Mouse (Mus musculus) embryo, embryonic 9.5 days (tissue): ENCODE measurements at regions not wholly inside any gene's neighbourhood (a gene's known extent, or its start where the extent isn't known, plus 50 kb on each side); places are given as distances from the start of the nearest gene placed in this dataset.

Experiments
- DNase-seq: peaks from one replicate; pipeline ENCODE4 v3.0.0-alpha.2; 2017; ENCODE audit errors: extremely low spot score

DNA sequence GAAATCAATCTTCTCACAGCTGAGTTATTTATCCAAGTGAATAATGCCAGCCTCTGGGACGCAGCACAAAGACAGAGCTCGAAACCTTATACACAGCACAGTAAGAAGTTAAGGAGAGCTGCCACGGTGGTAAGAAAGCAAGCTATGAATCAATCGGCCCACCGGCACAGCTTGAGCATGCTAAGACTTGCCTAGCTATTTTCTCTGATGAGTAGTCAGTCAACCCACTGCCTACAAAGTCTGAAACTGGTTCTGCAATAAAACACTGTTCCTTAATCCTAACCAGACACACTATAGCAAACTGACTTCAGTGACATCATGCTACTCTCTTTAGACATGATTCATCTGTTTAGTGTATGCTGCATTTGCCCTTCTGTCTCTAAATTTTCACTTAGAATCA lies 268.7 kb downstream of the 1190002N15Rik start:
- no peak for DNase-seq

DNA sequence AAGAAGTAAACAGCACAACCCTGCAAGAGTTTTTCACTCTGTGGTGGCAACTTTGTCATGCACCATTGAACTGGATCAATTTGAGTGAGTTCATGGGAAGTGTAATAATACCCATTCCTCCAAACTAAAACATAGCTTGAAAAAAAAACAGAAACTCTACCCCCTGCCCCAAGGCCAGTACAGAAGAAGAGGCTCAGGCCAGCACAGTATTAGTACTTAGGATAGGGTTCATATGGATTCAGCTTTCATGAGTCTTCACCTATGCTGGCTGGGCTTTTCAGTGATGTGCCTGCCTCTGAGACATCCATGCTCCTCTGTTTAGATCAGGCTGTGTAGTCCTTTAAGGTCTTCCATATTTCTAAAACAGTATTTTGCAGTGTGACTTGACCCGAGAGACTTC lies 270.6 kb downstream of the 1190002N15Rik start:
- no peak for DNase-seq

DNA sequence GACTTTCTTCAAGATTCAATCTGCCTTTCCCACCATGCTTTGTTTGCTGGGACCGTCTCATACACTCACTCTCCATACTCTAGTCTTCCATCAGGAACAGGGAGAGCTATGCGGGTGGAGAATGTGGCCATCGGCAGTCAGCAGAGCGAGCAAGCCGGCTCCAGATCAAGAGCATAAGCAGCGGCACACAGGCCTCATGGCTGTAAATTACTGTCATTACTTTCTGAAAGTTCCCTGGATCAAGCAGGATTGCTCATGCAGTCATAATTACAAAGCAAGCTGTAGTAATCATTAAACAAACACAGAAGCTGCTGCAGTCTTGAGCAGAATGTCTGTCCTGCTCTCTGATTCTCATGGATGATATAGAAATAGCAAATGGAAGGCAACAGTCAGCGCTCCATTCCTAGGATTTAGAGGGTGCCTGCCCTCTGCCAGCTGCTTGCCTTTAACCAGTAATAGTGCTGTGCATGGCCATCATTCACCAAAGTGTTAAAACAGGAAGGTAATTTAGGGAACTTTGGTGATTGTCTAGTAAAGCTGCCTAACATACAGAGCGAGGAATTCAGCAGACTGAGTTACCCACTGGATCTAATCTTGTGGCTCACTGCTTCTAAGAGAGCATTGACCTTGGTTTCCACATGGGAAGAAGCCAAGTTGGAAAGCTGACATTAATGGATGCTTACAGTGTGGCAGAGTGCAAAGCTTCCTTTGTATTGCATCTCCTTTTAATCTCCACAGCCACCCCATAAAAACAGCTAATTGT lies 298.2 kb downstream of the 1190002N15Rik start:
- no peak for DNase-seq

DNA sequence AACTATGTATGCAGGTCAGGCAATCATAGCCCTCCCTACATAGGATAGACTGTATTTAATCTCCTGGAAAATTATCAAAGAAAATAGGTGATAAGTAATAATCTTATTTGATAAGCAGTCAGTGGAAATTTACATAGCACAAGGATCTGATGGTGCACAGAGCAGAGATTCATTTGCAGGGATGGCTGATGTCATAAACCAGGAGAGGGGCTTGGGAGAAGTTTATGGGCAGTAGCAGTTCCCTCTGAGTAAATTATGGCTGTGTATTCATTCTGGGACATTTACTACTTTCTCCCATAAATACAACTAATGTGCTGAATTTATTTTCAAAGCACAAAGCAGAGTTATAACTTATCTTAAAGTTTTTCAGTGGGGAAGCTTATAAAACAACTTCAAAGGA lies 299.3 kb downstream of the 1190002N15Rik start:
- DNase-seq, result no peak

DNA sequence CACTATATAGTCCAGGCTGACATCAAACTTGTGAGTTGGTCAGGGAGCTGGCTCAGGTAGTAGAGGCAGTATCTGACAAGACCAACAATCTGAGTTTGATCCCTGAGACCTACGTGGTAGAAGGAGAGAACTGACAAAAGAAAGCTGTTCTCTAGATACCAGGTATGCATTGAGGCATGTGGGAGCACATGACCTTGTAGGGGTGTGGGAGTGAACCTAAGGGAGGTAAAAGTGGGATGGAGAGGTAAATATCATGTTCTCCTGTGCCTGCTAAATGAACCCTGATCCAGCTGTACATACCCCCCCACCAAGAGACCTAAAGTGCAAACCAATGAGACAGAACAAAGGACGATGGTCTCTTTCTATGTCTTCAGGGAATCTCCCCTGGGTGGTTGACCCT lies 308.3 kb downstream of the 1190002N15Rik start:
- DNase-seq, result no peak

DNA sequence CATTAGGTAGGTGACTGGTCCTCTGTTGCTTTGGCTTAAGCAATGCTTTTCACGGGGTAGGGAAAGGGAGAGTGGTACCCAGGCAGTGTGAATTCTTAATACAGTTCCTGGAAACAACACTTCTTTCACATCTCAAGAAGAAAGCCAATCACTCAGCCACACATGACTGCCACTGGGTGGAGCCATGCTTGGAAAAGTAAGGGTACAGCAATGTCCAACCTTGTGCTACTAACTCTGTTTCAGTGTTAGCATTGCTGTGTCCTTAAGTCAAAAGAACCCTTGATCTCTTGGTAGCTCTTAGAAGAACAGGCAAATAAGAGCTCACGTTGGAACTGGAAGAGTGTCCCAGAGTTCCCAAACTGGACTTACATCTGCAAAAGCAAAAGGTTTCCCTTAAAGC lies 318.8 kb downstream of the 1190002N15Rik start:
- DNase-seq, result no peak

DNA sequence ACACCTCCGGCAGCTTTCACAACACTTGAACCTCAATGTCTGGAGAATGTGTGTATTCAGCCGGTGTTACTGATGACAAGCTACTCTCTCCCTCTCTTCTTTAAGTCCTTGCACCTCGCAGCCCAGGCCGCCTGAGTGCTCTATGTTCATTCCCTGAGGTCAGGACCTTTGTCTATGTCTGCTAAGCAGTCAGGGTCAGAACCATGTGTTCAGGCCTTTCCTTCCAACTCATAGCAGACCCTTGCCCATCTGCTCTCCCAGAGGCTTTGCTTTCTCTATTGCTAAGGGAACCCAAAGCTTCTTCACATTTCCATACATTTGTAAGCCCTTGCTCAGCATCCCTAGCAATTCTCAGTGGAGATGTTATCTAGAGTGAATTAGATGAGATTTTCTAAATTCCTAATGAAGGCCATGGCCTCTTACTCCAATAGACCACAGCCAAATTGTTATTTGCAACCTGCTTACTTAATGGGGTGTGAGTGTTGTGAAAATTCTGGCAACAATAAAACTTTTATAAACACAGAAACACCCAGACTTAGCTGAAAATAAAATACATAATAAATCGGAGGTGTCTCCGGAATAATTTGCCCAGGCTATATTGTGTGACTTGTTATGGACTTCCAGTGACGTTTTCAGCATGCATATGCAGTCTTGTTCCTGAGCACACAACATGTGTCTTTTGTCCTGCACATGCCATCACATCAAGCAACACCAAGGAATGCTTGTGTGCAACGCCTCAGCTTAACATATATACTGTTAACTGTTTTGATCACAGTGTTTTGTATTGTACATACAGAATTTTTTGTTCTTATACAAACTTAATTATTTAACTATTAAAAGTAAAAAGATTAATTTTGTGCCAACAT lies 321.2 kb downstream of the 1190002N15Rik start:
- DNase-seq, result peak; percentile 2

DNA sequence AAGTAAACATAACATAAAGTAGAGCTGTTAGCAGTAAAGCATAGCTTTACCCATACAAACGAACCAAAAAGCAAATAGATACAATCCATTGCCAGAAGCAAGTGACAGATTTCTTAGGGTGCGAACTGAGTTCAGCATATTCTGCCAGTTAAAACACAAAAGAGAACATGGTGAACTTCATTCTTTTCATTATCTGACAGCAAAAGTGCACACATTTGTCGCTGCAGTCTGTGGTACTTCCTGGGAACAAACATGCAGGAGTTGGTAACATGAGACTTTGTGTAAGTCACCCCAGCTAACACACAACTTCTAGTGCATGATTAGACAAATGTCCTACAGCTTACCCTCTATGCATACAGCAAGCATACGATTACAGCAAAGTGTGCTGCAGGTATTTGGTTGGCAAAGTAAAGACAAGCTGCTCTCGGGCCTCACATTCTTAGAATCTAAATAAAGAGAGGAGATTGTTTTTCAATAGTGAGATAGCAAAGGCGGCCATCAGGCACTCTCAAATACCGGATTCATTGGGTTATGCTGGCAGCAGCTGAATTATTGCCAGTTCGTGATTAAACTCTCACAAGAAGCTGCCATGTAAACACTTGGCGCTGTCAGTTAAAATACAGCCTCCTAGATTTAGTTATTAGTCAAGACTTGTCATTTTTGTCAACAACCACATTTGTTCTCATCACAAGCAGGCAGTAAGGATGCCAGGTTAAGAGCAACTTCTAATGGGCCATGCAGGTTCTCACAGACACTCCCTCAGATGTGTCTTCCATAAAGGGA lies 327.2 kb downstream of the 1190002N15Rik start:
- no peak for DNase-seq

DNA sequence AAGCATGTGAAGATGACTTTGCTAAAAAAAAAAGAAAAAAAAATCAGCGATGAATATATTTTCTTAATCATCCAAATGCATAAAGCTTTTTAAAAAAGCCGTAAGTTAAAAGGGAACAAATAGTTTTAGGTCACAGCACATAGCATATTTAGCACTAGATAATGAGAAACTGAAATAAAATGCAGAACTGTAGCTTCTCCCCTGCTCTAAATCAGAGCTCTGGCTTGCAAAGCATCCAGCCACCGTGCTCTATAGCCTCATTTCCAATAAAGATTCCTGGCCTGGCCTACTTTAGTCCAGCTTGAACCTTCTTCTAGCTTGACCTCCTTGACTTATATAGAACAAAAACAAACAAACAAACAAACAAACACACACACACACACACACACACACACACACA lies 328.9 kb downstream of the 1190002N15Rik start:
- no peak for DNase-seq

DNA sequence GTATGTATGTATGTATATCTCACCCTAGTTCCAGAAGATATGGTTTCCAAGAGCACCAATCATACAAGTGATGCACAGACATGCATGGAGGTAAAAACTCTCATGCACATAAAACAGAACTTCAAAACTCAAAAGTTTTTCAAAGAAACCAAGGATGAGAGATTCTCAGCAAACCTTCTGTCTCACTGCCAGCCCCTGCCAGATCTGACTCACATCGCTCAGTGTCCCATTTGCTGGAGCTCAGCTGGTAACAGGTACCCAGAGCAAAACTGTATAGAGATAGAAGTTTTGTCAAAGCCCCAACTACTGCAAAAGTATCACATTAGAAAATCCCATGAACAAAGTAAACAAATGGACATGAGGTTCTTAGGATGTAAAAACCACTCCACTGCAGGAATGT lies 337.0 kb downstream of the 1190002N15Rik start:
- no peak for DNase-seq

DNA sequence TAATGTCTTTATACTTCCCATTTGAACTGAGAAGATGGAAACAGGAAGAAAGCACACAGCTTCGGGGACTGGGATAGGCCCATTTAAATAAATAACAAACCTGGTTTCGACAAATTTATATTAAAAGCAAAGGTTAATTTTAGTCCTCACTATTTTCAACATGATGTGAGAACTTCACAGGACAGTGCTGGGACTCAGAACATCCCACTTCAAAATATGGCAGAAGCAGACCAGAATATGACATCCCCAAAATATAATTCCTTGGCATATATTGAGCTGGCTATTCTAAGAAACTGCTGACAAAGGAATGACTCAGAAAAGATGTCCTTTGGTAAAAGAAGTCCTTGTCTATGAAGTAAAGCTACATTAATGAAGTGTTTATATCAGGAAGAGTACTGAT lies 338.0 kb downstream of the 1190002N15Rik start:
- DNase-seq, result no peak

DNA sequence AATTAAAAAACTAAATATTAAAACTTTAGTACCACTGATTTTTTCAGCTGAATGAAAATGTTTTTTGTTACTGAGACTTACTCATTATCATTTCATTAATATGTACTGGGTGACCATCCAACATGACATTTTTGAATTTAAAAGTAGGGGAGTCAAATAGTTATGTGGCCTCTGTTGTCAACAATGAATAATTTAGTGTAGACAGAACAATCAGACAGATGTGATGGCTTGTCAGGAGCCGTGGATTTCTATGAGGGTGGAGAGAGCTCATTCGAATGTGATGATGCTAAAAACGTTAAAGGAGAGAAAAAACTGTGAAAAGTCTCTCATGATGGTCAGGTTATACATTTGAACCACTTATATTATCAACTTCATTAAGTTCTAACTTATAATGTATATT lies 346.8 kb downstream of the 1190002N15Rik start:
- no peak for DNase-seq

DNA sequence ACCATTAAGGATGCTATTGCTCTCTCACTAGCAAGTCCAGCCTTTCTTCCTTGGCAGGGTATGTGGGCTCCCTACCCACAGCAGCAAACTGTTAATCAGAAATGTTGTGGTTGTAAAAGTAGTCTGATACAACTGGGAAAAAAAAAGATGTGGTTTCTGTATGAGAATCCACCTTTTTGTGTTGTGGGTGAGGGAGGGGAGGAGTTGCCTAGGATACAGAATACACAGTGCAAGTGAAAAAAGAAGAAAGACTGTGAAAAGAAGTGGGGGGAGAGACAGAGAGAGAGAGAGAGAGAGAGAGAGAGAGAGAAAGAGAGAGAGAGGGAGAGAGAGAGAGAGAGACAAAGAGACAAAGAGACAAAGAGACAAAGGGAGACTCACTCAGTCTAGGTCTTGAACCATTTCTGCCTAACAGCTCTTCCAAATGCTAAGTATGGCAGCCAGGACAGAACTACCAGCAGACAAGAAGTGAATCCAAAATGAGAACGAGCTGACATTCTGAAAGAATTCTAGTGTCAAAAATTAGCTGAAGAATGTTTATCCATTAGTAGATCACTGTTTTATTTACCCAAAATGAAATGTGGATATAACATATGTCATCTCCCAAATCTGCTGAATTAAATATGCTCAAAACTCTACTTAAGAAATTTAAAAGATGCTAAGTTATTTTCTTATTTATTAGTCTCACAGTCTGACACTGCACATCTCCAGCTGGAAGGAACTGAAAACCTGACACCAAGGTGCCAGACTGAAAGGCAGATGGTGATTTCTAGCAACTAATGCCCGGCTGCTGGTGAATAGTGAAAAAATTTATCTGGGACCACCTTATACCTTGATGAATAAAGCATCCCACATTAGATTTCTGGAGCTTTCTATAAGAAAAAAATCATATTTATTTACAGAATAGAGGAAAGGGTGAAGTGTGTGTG lies 347.7 kb downstream of the 1190002N15Rik start:
- no peak for DNase-seq

DNA sequence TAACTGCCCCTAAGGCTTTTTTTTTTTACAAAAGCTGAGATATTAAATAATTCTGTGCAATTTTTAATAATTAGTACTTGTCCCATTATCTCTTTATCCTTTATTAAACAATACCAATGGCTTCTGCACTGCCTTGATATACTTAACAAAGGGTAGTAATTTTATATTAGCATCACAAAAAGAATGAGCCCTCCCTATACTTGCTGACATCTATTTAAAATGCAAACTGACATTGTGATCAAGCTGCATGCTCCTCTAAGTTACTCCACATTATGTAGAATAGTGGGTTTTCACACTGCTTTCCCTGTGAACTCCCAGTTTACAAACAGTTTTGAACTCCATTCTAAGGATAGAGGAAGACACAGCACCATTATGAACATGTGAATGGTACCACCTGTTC lies 349.8 kb downstream of the 1190002N15Rik start:
- no peak for DNase-seq

DNA sequence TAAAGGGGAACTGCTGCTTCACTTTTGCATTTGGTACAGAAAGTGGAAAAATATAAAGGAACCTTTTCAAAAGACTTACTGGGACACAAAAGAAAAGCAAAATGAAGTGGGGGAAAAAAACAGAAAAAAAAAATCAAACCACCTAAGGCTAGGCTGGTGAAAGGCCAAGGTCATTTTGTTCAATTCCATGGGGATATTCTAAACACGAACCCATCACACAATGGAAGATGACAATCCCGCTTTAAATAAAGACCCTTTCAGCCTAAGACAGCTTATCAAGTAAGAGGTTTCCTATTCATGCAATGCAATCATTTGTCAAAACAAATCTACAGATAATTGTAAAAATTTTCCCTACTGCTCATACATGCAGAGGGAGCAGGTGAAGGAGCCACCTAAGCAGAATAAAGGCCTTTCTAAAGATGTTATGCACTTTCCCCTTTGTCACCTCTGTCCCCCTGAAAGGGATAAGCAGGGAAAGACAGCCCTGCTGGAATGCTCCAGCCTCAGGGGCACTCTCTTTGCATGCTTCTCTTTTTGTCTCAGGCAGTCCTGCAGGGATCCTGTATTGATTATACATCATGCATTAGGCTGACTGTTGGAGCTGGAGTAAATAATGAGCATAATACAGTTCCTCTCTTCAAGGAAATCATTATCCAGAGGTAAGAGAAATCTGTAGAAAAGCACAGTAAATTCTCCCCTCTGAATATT lies 367.8 kb downstream of the 1190002N15Rik start:
- DNase-seq, result no peak

DNA sequence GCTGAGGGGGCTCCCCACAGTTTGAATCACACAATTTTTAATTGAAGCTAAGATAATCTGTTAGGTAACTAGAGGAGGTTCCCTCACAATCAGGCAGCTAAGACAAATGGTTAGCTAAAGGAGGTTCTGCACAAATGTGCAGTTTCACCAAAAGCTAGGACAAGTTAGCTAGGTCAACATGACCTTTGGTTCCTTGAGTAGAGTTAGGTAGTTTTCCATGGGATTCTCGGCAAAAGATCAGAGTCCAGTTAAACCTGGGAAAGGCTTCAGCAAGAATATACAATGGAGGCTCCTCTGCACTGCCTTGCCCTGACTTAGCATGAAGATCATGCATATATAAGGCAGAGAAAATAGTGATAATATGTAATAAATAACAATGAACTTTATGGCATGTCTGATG lies 374.2 kb downstream of the 1190002N15Rik start:
- no peak for DNase-seq

DNA sequence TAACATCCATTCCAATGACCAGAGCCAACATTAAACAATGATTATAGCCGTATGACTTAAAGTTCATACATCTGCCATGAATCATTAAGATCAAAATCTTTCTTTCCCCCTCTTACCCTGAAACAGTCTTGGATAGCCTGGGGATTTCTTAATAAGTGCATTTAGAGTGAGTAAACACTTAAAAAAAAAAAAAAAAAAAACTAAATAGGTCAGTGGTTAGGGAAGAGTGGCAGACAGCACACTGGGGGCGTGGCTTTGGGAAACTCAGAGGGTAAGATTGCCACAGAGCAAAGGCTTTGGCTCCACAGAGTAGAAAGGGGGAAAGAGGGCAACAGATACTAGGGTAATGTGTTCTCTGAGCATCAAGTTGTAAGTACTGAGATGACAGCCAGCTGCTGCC lies 382.3 kb downstream of the 1190002N15Rik start:
- no peak for DNase-seq

DNA sequence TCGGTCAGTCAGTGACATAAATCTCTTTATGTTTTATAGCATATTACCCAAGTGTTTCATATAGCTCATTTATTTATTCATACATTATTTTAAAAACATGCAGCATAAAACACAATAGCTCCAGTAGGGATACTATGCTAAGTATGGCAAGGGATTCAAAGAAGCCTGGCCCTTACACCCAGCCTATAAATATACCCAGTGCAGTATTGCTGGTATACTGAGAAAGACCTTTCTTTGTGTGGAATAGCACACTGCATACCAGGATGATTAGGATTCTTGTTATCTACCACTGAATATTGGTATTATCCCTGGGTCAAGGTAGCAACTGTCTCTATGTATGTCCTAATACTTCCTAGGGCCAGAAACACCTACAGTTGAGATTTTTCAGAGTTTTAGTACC lies 389.4 kb downstream of the 1190002N15Rik start:
- no peak for DNase-seq

DNA sequence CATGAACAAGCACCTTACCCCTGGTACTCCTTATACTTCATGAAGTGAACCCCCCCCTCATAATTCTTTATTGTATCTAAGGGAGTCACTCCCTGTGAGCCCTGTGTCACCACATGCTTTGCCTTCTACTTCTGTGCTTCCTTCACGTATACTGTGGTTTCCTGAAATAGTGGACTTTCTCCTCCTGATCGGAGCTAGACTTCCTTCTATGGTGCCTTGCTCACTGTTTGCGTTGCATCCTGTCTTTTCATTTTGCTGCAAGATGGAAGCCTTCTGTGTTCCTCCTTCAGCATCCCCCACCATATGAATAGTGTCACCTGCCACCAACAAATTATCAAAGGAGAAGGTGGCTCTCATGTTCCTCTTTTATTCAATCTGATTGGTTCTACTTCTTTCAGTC lies 391.1 kb downstream of the 1190002N15Rik start:
- no peak for DNase-seq

DNA sequence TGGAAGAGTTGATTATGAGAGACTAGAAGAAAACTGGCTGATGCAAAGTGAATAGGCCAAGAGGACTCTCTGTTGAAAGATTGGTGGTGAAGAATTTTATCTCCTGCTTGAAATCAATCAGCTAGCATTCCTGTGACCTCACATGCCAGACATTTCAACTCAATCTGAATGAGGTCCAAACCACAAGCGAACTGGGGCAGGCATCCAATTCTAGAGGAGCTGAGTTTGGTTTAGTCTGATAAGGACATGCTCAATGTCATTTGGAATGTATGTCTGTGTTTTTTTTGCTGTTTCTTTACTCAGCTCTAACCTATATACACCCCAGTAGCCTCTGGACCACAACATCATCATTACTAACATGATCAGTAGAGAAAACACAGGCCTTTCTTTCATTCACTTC lies 401.4 kb downstream of the 1190002N15Rik start:
- no peak for DNase-seq

DNA sequence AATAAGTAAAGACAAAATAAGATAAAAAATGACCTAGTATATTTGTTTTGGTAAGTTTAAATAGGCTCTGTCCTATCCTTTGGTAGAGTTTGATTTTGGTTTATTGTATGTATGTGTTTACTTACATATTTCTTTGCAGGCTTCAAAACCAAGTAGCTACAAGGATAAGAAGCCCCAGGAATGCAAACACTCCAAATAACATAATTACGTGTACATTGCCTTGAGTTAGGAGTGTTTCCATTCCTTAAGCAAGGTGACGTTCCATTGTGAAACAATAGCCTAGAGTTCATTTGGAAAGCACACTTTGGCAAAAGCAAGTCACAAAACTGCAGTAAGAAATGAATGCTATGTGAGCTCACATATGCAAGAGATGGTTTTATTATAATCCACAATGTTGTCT lies 404.2 kb downstream of the 1190002N15Rik start:
- no peak for DNase-seq
